Mouse (Mus musculus) cortical plate, adult 2 months (tissue): ENCODE data around the gene Rab22a.

Experiments used
- CTCF ChIP-seq: fragments of 200-500 bp; IDR thresholded peaks from 2 replicates; pipeline ENCODE4 v1.5.1; 2011; ENCODE audit warnings: mild to moderate bottlenecking, control low read depth, low read length; ENCODE audit not compliant: insufficient read depth; ENCODE audit errors: extremely low read depth
- POLR2A ChIP-seq: fragments of 200-500 bp; IDR thresholded peaks from 2 replicates; pipeline ENCODE4 v1.6.1; 2011; ENCODE audit warnings: mild to moderate bottlenecking, low read length, control low read depth; ENCODE audit not compliant: insufficient read depth; ENCODE audit errors: extremely low read depth

GRCm38 (mm10) chr2:173725819-173726218, 66.3 kb downstream of the Rab22a start:
- no peak for TF ChIP-seq POLR2A
- TF ChIP-seq CTCF = no peak
